Mouse (Mus musculus): ENCODE results near the gene Ddb2.

DNA sequence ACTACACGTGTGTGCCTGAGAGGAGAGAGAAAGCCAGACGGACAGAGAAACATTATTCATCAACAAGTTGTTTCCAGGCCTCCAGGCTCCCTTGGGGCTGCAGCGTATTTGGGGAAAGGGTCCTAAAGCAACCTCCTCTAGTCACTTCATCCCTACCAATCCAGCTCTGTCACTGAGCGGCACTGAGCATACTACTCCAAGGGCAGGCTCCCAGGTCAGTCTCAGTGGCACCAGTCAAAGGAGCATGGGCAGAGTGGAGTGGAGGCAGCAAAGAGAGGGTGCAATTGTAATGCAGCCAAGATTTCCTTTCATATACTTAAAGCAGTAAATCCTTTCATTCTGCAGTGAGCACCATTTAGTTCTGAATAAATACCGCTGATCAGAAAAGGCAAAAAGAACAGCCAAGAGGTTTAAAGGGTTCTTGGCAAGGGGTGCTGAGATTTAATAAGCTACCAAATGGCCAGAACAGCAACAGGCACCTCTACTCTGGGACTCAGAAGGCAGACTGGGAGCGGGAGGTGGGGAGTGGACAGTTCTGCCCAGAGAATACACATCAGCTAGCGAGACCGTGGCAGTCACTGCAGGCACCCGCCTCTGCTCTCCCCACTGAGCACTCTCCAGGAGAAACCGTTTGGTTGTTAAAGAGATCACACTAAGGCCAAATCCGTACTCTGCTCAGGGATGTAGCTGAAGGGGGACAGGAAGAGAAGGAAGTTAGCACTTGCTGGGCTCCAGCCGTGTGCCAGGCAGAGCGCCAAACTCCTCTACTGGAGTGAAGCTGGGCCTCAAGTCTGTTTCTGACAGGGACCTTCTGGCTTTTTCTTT, 47.8 kb upstream of the Ddb2 start:
- no peak for TF ChIP-seq POLR2A (IDR thresholded peaks at IDR 0.05; ENCODE audit: insufficient read depth, low read depth, low read length)
- TF ChIP-seq CTCF (IDR thresholded peaks at IDR 0.05; ENCODE audit: insufficient read depth, low read depth, low read length): no peak

Measured in olfactory bulb, adult 2 months (tissue).